Mouse (Mus musculus) hindbrain, embryonic 14.5 days (tissue): ENCODE measurements around the gene Psmd12. TPM values are rescaled to one million over a fixed set of nuclear protein-coding genes. Genes with fewer than 3 reads are reported as not detected.

Experiments used
- ATAC-seq: fragments of 200-750 bp; cut with Nextera tagmentation; 2 replicates; pipeline ENCODE4 v1.8.0; 2017; ENCODE audit warnings: moderate number of reproducible peaks, mild to moderate bottlenecking, moderate TSS enrichment, moderate library complexity; ENCODE audit not compliant: low FRiP score
- DNase-seq: peaks from one replicate; pipeline ENCODE4 v3.0.0-alpha.2; 2015; ENCODE audit warnings: low spot score
- H3K27ac ChIP-seq: fragments of 300-500 bp; sonication (generic); 2 replicates; pipeline ENCODE4 v1.5.1; 2014; ENCODE audit warnings: mild to moderate bottlenecking, moderate library complexity
- H3K27me3 ChIP-seq: fragments of 300-500 bp; sonication (generic); 2 replicates; pipeline ENCODE4 v1.6.1; 2014; ENCODE audit warnings: mild to moderate bottlenecking, low read length, mixed read lengths; ENCODE audit not compliant: control insufficient read depth, insufficient read depth
- H3K36me3 ChIP-seq: fragments of 300-500 bp; sonication (generic); replicated peaks from 2 replicates; pipeline ENCODE4 v1.6.1; 2014; ENCODE audit not compliant: control insufficient read depth, insufficient read depth
- H3K4me1 ChIP-seq: fragments of 300-500 bp; sonication (generic); replicated peaks from 2 replicates; pipeline ENCODE4 v1.6.1; 2014; ENCODE audit warnings: antibody characterized with exemption, low read length, mixed read lengths; ENCODE audit not compliant: control insufficient read depth, insufficient read depth
- H3K4me2 ChIP-seq: fragments of 300-500 bp; sonication (generic); replicated peaks from 2 replicates; pipeline ENCODE4 v1.6.1; 2014; ENCODE audit warnings: mild to moderate bottlenecking, moderate library complexity
- H3K4me3 ChIP-seq: fragments of 300-500 bp; sonication (generic); replicated peaks from 2 replicates; pipeline ENCODE4 v1.5.1; 2014; ENCODE audit warnings: mild to moderate bottlenecking, low read length
- H3K9ac ChIP-seq: fragments of 300-500 bp; sonication (generic); 2 replicates; pipeline ENCODE4 v1.6.1; 2014
- H3K9me3 ChIP-seq: fragments of 300-500 bp; sonication (generic); 2 replicates; pipeline ENCODE4 v1.6.1; 2016; ENCODE audit warnings: low read length; ENCODE audit not compliant: control insufficient read depth
- WGBS: fragments of 180-500 bp; shearing (Covaris S2); extraction: QIAGEN DNeasy Blood & Tissue Kit; methylation state at CpG from one replicate; pipeline ENCODE4 v1.1.7; 2014; 5-methylcytosine and 5-hydroxymethylcytosine counted together
- polyA plus RNA-seq: library from polyadenylated mRNA; unstranded; fragments of >200 nt; fragmentation: Nextera tagmentation; extraction: Ambion mirVana; gene quantifications from 2 replicates; pipeline ENCODE4 v1.2.1, GENCODE M21; 2014

The Psmd12 gene
- polyA plus RNA-seq, 1 experiment from 2014 or later = 159 TPM

GRCm38 (mm10) chr11:107468252-107469030 is 10.8 kb upstream of the Psmd12 start:
- Histone ChIP-seq H3K4me1 (peaks cover 14% of the 10 kb centered on the region), H3K27ac (peak overlapping the region; percentile 92), H3K4me3 (peak overlapping the region; percentile 72), H3K36me3 (no peaks in the 10 kb centered on the region), H3K27me3 (no peaks in the 10 kb centered on the region), H3K9ac (peak overlapping the region; percentile 78), H3K9me3 (no peaks in the 10 kb centered on the region), H3K4me2 (peak overlapping the region; percentile 53)
- DNase-seq (no peak), ATAC-seq (no peak)
- 20% methylated on average over 16 of the region's 16 CpGs for WGBS

- DNase-seq (peak; percentile 82), ATAC-seq (peak; percentile 84)
- under 1% methylated on average over 38 of the region's 38 CpGs for WGBS
- peak overlapping the region; percentile 72 for H3K4me3 ChIP-seq
- H3K36me3 ChIP-seq = no peaks in the 10 kb centered on the region
- H3K4me2 ChIP-seq = peak overlapping the region; percentile 53
- peaks cover 14% of the 10 kb centered on the region for H3K4me1 ChIP-seq
- H3K27me3 ChIP-seq = no peaks in the 10 kb centered on the region
- peak overlapping the region; percentile 92 for H3K27ac ChIP-seq
- peak overlapping the region; percentile 78 for H3K9ac ChIP-seq
- H3K9me3 ChIP-seq = no peaks in the 10 kb centered on the region
These were observed 10.2 kb upstream of the Psmd12 start for GRCm38 (mm10) chr11:107469031-107469522.

GRCm38 (mm10) chr11:107469523-107470371 is 9.5 kb upstream of the Psmd12 start:
- ATAC-seq (peak; percentile 62), DNase-seq (peak; percentile 37)
- Histone ChIP-seq H3K36me3 (no peaks in the 10 kb centered on the region), H3K4me3 (peak overlapping the region; percentile 72), H3K4me1 (peaks cover 14% of the 10 kb centered on the region), H3K4me2 (peak overlapping the region; percentile 53), H3K27ac (peak overlapping the region; percentile 92), H3K9ac (peak overlapping the region; percentile 78), H3K27me3 (no peaks in the 10 kb centered on the region), H3K9me3 (no peaks in the 10 kb centered on the region)
- WGBS = 0% methylated on average over 59 of the region's 59 CpGs

DNA sequence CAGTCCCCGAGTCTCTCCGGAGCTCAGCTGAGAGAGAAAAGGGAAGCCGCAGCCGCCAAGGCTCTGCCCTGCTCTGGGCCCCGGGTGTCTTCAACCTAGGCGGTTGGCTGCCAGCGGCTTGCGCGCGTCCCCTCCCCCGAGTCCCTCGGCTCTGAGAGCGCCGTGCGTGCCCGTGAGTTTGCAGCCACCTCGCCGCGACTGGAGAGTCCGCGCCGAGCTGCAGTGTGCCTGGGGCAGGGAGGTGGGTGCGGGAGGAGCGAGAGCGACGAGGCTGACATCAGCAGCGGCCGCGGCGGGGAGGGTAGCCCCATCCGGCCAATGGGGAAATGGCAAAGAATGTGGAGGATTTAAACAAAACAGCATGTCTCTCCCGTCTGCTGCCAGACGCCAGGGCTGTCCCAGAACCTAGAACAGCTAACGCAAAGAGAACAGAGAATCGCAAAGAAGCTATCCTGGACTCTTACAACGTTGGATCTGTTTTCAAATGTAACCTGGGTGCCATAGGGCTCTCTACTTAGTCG is 8.7 kb upstream of the Psmd12 start, which contains the start of gene Pitpnc1:
TSS of gene Pitpnc1 (minus strand) at position 179 of the 521 bp plus-strand sequence.
- WGBS = under 1% methylated on average over 37 of the region's 37 CpGs
- ATAC-seq = peak; percentile 83

GRCm38 (mm10) chr11:107471071-107471720 is 8.1 kb upstream of the Psmd12 start:
- 3% methylated on average over 11 of the region's 11 CpGs for WGBS
- DNase-seq = peak; percentile 30
- Histone ChIP-seq H3K9ac (peak overlapping the region; percentile 78), H3K9me3 (no peaks in the 10 kb centered on the region), H3K4me1 (peaks cover 14% of the 10 kb centered on the region), H3K4me2 (peak overlapping the region; percentile 53), H3K27me3 (no peaks in the 10 kb centered on the region), H3K36me3 (no peaks in the 10 kb centered on the region), H3K4me3 (peak overlapping the region; percentile 72), H3K27ac (peak overlapping the region; percentile 92)
- no peak for ATAC-seq

More for the DNA sequence above, 8.7 kb upstream of the Psmd12 start, which contains the start of gene Pitpnc1:
- Histone ChIP-seq H3K4me2 (peak within 1 kb of the TSS; percentile 53), H3K9ac (peak within 1 kb of the TSS; percentile 78), H3K4me1 (peaks cover 14% of the 10 kb centered on the region), H3K9me3 (no peaks in the 10 kb centered on the region), H3K27me3 (no peaks in the 10 kb centered on the region), H3K27ac (peak within 1 kb of the TSS; percentile 92), H3K4me3 (peak within 1 kb of the TSS; percentile 72), H3K36me3 (no peaks in the 10 kb centered on the region)
- DNase-seq = peak; percentile 85

- Histone ChIP-seq H3K4me2 (no peak overlapping the region), H3K9ac (no peak overlapping the region), H3K36me3 (no peaks in the 10 kb centered on the region), H3K27ac (no peak overlapping the region), H3K4me1 (peaks cover 14% of the 10 kb centered on the region), H3K9me3 (no peaks in the 10 kb centered on the region), H3K27me3 (no peaks in the 10 kb centered on the region), H3K4me3 (no peak overlapping the region)
- DNase-seq (no peak), ATAC-seq (no peak)
- WGBS = 88% methylated on average over 3 of the region's 3 CpGs
These were observed 7.0 kb upstream of the Psmd12 start for GRCm38 (mm10) chr11:107472304-107472703.

- H3K4me2 ChIP-seq = no peak overlapping the region
- H3K4me3 ChIP-seq = no peak overlapping the region
- DNase-seq (peak; percentile 86), ATAC-seq (no peak)
- H3K9ac ChIP-seq = no peak overlapping the region
- H3K9me3 ChIP-seq = no peaks in the 10 kb centered on the region
- H3K4me1 ChIP-seq = peaks cover 9% of the 10 kb centered on the region
- 30% methylated on average over 8 of the region's 8 CpGs for WGBS
- no peaks in the 10 kb centered on the region for H3K36me3 ChIP-seq
- H3K27ac ChIP-seq = no peak overlapping the region
- no peaks in the 10 kb centered on the region for H3K27me3 ChIP-seq
These were observed 6.0 kb upstream of the Psmd12 start for GRCm38 (mm10) chr11:107473137-107473820.

DNA sequence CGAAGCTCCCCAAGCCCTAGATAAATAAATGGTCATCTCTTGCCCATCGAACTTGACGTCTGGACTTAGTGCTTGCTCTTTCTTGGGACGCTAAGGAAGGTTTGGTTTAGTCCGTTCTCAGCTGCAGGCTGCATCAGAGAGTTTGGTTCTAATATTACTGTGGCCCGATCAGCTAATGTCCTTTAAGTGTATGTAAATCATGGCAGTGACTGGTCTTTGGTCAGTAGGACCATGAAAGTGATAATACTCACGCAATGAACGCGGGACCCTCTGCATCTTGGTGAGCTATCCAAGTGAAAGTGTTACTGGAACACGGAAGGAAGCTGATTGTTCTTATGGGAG is 549 bp downstream of the Psmd12 start:
- Histone ChIP-seq H3K27me3 (no peaks in the 10 kb centered on the region), H3K4me2 (peak overlapping the region; percentile 80), H3K9me3 (no peaks in the 10 kb centered on the region), H3K27ac (peak overlapping the region; percentile 59), H3K36me3 (peaks cover 6% of the 10 kb centered on the region; the same call in 1 of the 2 replicates), H3K9ac (peak overlapping the region; percentile 87), H3K4me3 (peak overlapping the region; percentile 79), H3K4me1 (peaks cover 18% of the 10 kb centered on the region)
- 2% methylated on average over 10 of the region's 10 CpGs for WGBS
- ATAC-seq = no peak
- DNase-seq = no peak
